Mouse (Mus musculus) embryonic facial prominence, embryonic 11.5 days (tissue): ENCODE measurements at regions not wholly inside any gene's neighbourhood (a gene's known extent, or its start where the extent isn't known, plus 50 kb on each side); places are given as distances from the start of the nearest gene placed in this dataset.
A peak's percentile ranks its signal among the peaks of the same experiment; 100 is the strongest.
"Not testable (repeated sequence)": the region's sequence is repeated elsewhere in the genome, so short reads cannot be mapped to it uniquely, and the experiment has no call there.

Source experiments
- ATAC-seq: fragments of 200-750 bp; cut with Nextera tagmentation; replicated peaks from 2 replicates; pipeline ENCODE4 v1.8.0; 2017; ENCODE audit warnings: low read depth; ENCODE audit not compliant: insufficient number of reproducible peaks, low FRiP score, low TSS enrichment
- DNase-seq: peaks from one replicate; pipeline ENCODE4 v3.0.0-alpha.2; 2015; ENCODE audit warnings: low spot score
- H3K27ac ChIP-seq: fragments of 300-500 bp; sonication (generic); replicated peaks from 2 replicates; pipeline ENCODE4 v1.5.1; 2014; ENCODE audit warnings: mild to moderate bottlenecking, low read depth, low read length, control low read depth
- H3K27me3 ChIP-seq: fragments of 300-500 bp; sonication (generic); 2 replicates; pipeline ENCODE4 v1.6.1; 2014; ENCODE audit warnings: mild to moderate bottlenecking, low read length, moderate library complexity, mixed read lengths; ENCODE audit not compliant: control insufficient read depth, insufficient read depth
- H3K36me3 ChIP-seq: fragments of 300-500 bp; sonication (generic); replicated peaks from 2 replicates; pipeline ENCODE4 v1.6.1; 2014; ENCODE audit warnings: low read depth, mild to moderate bottlenecking, low read length, moderate library complexity, mixed read lengths; ENCODE audit not compliant: control insufficient read depth, insufficient read depth
- H3K4me1 ChIP-seq: fragments of 300-500 bp; sonication (generic); 2 replicates; pipeline ENCODE4 v1.6.1; 2014; ENCODE audit warnings: low read length, mixed read lengths; ENCODE audit not compliant: control insufficient read depth, insufficient read depth
- H3K4me2 ChIP-seq: fragments of 300-500 bp; sonication (generic); 2 replicates; pipeline ENCODE4 v1.6.1; 2014; ENCODE audit warnings: low read depth, mild to moderate bottlenecking, control low read depth, low read length, moderate library complexity
- H3K4me3 ChIP-seq: fragments of 300-500 bp; sonication (generic); 2 replicates; pipeline ENCODE4 v1.5.1; 2014; ENCODE audit warnings: low read depth, low read length, control low read depth
- H3K9ac ChIP-seq: fragments of 300-500 bp; sonication (generic); replicated peaks from 2 replicates; pipeline ENCODE4 v1.6.1; 2014; ENCODE audit warnings: mild to moderate bottlenecking, control low read depth, low read length
- H3K9me3 ChIP-seq: fragments of 300-500 bp; sonication (generic); replicated peaks from 2 replicates; pipeline ENCODE4 v1.6.1; 2016; ENCODE audit warnings: mild to moderate bottlenecking, low read length, inconsistent platforms, mixed read lengths; ENCODE audit not compliant: control insufficient read depth
- WGBS: fragments of 180-500 bp; shearing (Covaris S2); extraction: QIAGEN DNeasy Blood & Tissue Kit; methylation state at CpG from one replicate; pipeline ENCODE4 v1.1.7; 2014; 5-methylcytosine and 5-hydroxymethylcytosine counted together

GRCm38 (mm10) chr5:3219770-3220169 lies 121.5 kb upstream of the Cdk6 start:
- Histone ChIP-seq H3K27me3 (no peaks in the 10 kb centered on the region), H3K4me2 (no peak overlapping the region), H3K9me3 (no peaks in the 10 kb centered on the region), H3K27ac (no peak overlapping the region), H3K4me1 (no peaks in the 10 kb centered on the region), H3K36me3 (no peaks in the 10 kb centered on the region), H3K9ac (no peak overlapping the region), H3K4me3 (no peak overlapping the region)
- no peak for ATAC-seq
- no peak for DNase-seq
- WGBS, result 61% methylated on average over 3 of the region's 3 CpGs

GRCm38 (mm10) chr5:3223819-3224218 lies 117.5 kb upstream of the Cdk6 start:
- not testable (repeated sequence) for H3K4me1 ChIP-seq
- peak; percentile 12 for DNase-seq
- WGBS, result 79% methylated on average over 4 of the region's 4 CpGs

GRCm38 (mm10) chr5:3224392-3225054 lies 116.8 kb upstream of the Cdk6 start:
- not testable (repeated sequence) for H3K36me3 ChIP-seq, H3K4me3 ChIP-seq, ATAC-seq, H3K4me2 ChIP-seq, DNase-seq, H3K9ac ChIP-seq, H3K27me3 ChIP-seq, H3K9me3 ChIP-seq, H3K27ac ChIP-seq, H3K4me1 ChIP-seq
- 77% methylated on average over 14 of the region's 14 CpGs for WGBS

More at GRCm38 (mm10) chr5:3223819-3224218, 117.5 kb upstream of the Cdk6 start:
- not testable (repeated sequence) for H3K4me3 ChIP-seq, H3K27ac ChIP-seq, H3K9me3 ChIP-seq, ATAC-seq, H3K4me2 ChIP-seq, H3K27me3 ChIP-seq, H3K9ac ChIP-seq, H3K36me3 ChIP-seq

- H3K9ac ChIP-seq, H3K27ac ChIP-seq, H3K4me1 ChIP-seq, H3K27me3 ChIP-seq, H3K4me2 ChIP-seq, ATAC-seq, DNase-seq, H3K9me3 ChIP-seq, H3K4me3 ChIP-seq, H3K36me3 ChIP-seq: not testable (repeated sequence)
- WGBS, result 80% methylated on average over 8 of the region's 8 CpGs
These were observed 115.9 kb upstream of the Cdk6 start for GRCm38 (mm10) chr5:3225358-3225757.

GRCm38 (mm10) chr5:3244067-3244466 lies 97.2 kb upstream of the Cdk6 start:
- not testable (repeated sequence) for H3K27ac ChIP-seq, H3K4me3 ChIP-seq, H3K4me1 ChIP-seq, H3K9me3 ChIP-seq, ATAC-seq, DNase-seq, H3K27me3 ChIP-seq, H3K36me3 ChIP-seq, H3K9ac ChIP-seq, H3K4me2 ChIP-seq
- 79% methylated on average over 2 of the region's 2 CpGs for WGBS

- DNase-seq (no peak), ATAC-seq (no peak)
- no peak overlapping the region for H3K9ac ChIP-seq
- WGBS, result 79% methylated on average over 2 of the region's 2 CpGs
- H3K27me3 ChIP-seq, result no peaks in the 10 kb centered on the region
- H3K9me3 ChIP-seq, result no peaks in the 10 kb centered on the region
- no peaks in the 10 kb centered on the region for H3K4me1 ChIP-seq
- H3K27ac ChIP-seq, result no peak overlapping the region
- H3K4me3 ChIP-seq, result no peak overlapping the region
- no peaks in the 10 kb centered on the region for H3K36me3 ChIP-seq
- no peak overlapping the region for H3K4me2 ChIP-seq
These were observed 94.0 kb upstream of the Cdk6 start for GRCm38 (mm10) chr5:3247333-3247732.

- H3K36me3 ChIP-seq, result no peaks in the 10 kb centered on the region
- H3K4me3 ChIP-seq, result no peak overlapping the region
- no peak overlapping the region for H3K4me2 ChIP-seq
- ATAC-seq (no peak), DNase-seq (no peak)
- no peaks in the 10 kb centered on the region for H3K9me3 ChIP-seq
- H3K27me3 ChIP-seq, result no peaks in the 10 kb centered on the region
- 82% methylated on average over 2 of the region's 2 CpGs for WGBS
- H3K4me1 ChIP-seq, result no peaks in the 10 kb centered on the region
- H3K9ac ChIP-seq, result no peak overlapping the region
- H3K27ac ChIP-seq, result no peak overlapping the region
These were observed 91.0 kb upstream of the Cdk6 start for GRCm38 (mm10) chr5:3250273-3250672.

- DNase-seq (no peak), ATAC-seq (no peak)
- no peaks in the 10 kb centered on the region for H3K36me3 ChIP-seq
- H3K27ac ChIP-seq, result no peak overlapping the region
- no peak overlapping the region for H3K4me3 ChIP-seq
- no peak overlapping the region for H3K4me2 ChIP-seq
- no peaks in the 10 kb centered on the region for H3K4me1 ChIP-seq
- no peak overlapping the region for H3K9ac ChIP-seq
- no peaks in the 10 kb centered on the region for H3K9me3 ChIP-seq
- H3K27me3 ChIP-seq, result no peaks in the 10 kb centered on the region
- 79% methylated on average over 1 of the region's 1 CpGs for WGBS
These were observed 81.0 kb upstream of the Cdk6 start for GRCm38 (mm10) chr5:3260289-3260688.
